Mouse (Mus musculus) heart, embryonic 13.5 days (tissue): ENCODE measurements around the gene Slc25a21. TPM values are rescaled to one million over a fixed set of nuclear protein-coding genes. Genes with fewer than 3 reads are reported as not detected.

ENCODE experiments used
- ATAC-seq: fragments of 200-750 bp; cut with Nextera tagmentation; 2 replicates; pipeline ENCODE4 v1.8.0; 2017; ENCODE audit warnings: moderate TSS enrichment; ENCODE audit not compliant: insufficient number of reproducible peaks, low FRiP score, low TSS enrichment; ENCODE audit errors: extremely low read depth
- H3K27ac ChIP-seq: fragments of 300-500 bp; sonication (generic); replicated peaks from 2 replicates; pipeline ENCODE4 v1.5.1; 2015; ENCODE audit warnings: moderate library complexity, mild to moderate bottlenecking, inconsistent platforms
- H3K27me3 ChIP-seq: fragments of 300-500 bp; sonication (generic); replicated peaks from 2 replicates; pipeline ENCODE4 v1.6.1; 2015; ENCODE audit warnings: mild to moderate bottlenecking, inconsistent platforms
- H3K36me3 ChIP-seq: fragments of 300-500 bp; sonication (generic); 2 replicates; pipeline ENCODE4 v1.6.1; 2015; ENCODE audit warnings: mild to moderate bottlenecking, inconsistent platforms
- H3K4me1 ChIP-seq: fragments of 300-500 bp; sonication (generic); 2 replicates; pipeline ENCODE4 v1.6.1; 2015; ENCODE audit warnings: inconsistent platforms
- H3K4me2 ChIP-seq: fragments of 300-500 bp; sonication (generic); 2 replicates; pipeline ENCODE4 v1.6.1; 2015; ENCODE audit warnings: inconsistent platforms, mild to moderate bottlenecking, moderate library complexity
- H3K4me3 ChIP-seq: fragments of 300-500 bp; sonication (generic); 2 replicates; pipeline ENCODE4 v1.5.1; 2015; ENCODE audit warnings: moderate library complexity, mild to moderate bottlenecking, inconsistent platforms
- H3K9ac ChIP-seq: fragments of 300-500 bp; sonication (generic); 2 replicates; pipeline ENCODE4 v1.6.1; 2015; ENCODE audit warnings: inconsistent platforms, mild to moderate bottlenecking, moderate library complexity
- H3K9me3 ChIP-seq: fragments of 300-500 bp; sonication (generic); 2 replicates; pipeline ENCODE4 v1.6.1; 2016; ENCODE audit warnings: inconsistent platforms
- WGBS: fragments of 180-500 bp; shearing (Covaris S2); methylation state at CpG from one replicate; pipeline ENCODE4 v1.1.7; 2015; ENCODE audit warnings: mixed read lengths; 5-methylcytosine and 5-hydroxymethylcytosine counted together
- polyA plus RNA-seq: library from polyadenylated mRNA; unstranded; fragments of >200 nt; fragmentation: Nextera tagmentation; extraction: Ambion mirVana; gene quantifications from 2 replicates; pipeline ENCODE4 v1.2.1, GENCODE M21; 2015

Slc25a21 gene
- polyA plus RNA-seq, 1 experiment from 2014 or later: 0.68 TPM

- Histone ChIP-seq H3K36me3 (no peaks in the 10 kb centered on the region), H3K9me3 (no peaks in the 10 kb centered on the region), H3K9ac (no peak overlapping the region), H3K27ac (no peak overlapping the region), H3K27me3 (peaks cover 99% of the 10 kb centered on the region), H3K4me1 (peaks cover 22% of the 10 kb centered on the region), H3K4me3 (no peak overlapping the region), H3K4me2 (no peak overlapping the region)
- no peak for ATAC-seq
- WGBS: 5% methylated on average over 15 of the region's 15 CpGs
These were observed 509.4 kb downstream of the Slc25a21 start for GRCm38 (mm10) chr12:56687640-56688481.

GRCm38 (mm10) chr12:56681096-56681811, 516.0 kb downstream of the Slc25a21 start:
- WGBS: 2% methylated on average over 38 of the region's 38 CpGs
- H3K4me1 ChIP-seq: peaks cover 8% of the 10 kb centered on the region
- peak overlapping the region; percentile 44 for H3K9ac ChIP-seq
- ATAC-seq: no peak
- H3K27me3 ChIP-seq: peaks cover 89% of the 10 kb centered on the region
- H3K4me3 ChIP-seq: peak overlapping the region; percentile 42
- no peaks in the 10 kb centered on the region for H3K36me3 ChIP-seq
- H3K9me3 ChIP-seq: no peaks in the 10 kb centered on the region
- peak overlapping the region; percentile 69 for H3K4me2 ChIP-seq
- no peak overlapping the region for H3K27ac ChIP-seq

GRCm38 (mm10) chr12:56677620-56678019, 519.7 kb downstream of the Slc25a21 start:
- H3K9me3 ChIP-seq: no peaks in the 10 kb centered on the region
- H3K36me3 ChIP-seq: no peaks in the 10 kb centered on the region
- ATAC-seq: no peak
- H3K27ac ChIP-seq: no peak overlapping the region
- H3K9ac ChIP-seq: no peak overlapping the region
- 58% methylated on average over 7 of the region's 7 CpGs for whole genome bisulfite sequencing
- peaks cover 53% of the 10 kb centered on the region for H3K27me3 ChIP-seq
- no peak overlapping the region for H3K4me2 ChIP-seq
- H3K4me1 ChIP-seq: peaks cover 8% of the 10 kb centered on the region
- H3K4me3 ChIP-seq: no peak overlapping the region

GRCm38 (mm10) chr12:56674726-56675125, 522.5 kb downstream of the Slc25a21 start:
- ATAC-seq: no peak
- WGBS: 30% methylated on average over 3 of the region's 3 CpGs
- no peaks in the 10 kb centered on the region for H3K9me3 ChIP-seq

GRCm38 (mm10) chr12:56670795-56671194, 526.5 kb downstream of the Slc25a21 start:
- no peak overlapping the region for H3K4me2 ChIP-seq
- 0 out of 2 replicates have a peak, but pooled peaks cover 11% of the 10 kb centered on the region for H3K27me3 ChIP-seq
- no peaks in the 10 kb centered on the region for H3K9me3 ChIP-seq
- no peak overlapping the region for H3K27ac ChIP-seq
- H3K9ac ChIP-seq: no peak overlapping the region
- no peak overlapping the region for H3K4me3 ChIP-seq
- H3K4me1 ChIP-seq: no peaks in the 10 kb centered on the region
- no peak for ATAC-seq
- no peaks in the 10 kb centered on the region for H3K36me3 ChIP-seq
- WGBS: 85% methylated on average over 9 of the region's 9 CpGs

More at GRCm38 (mm10) chr12:56674726-56675125, 522.5 kb downstream of the Slc25a21 start:
- Histone ChIP-seq H3K27ac (no peak overlapping the region), H3K9ac (no peak overlapping the region), H3K36me3 (no peaks in the 10 kb centered on the region), H3K4me2 (no peak overlapping the region), H3K27me3 (peaks cover 33% of the 10 kb centered on the region), H3K4me3 (no peak overlapping the region), H3K4me1 (no peaks in the 10 kb centered on the region)

GRCm38 (mm10) chr12:56669451-56670122, 527.7 kb downstream of the Slc25a21 start:
- Histone ChIP-seq H3K9me3 (no peaks in the 10 kb centered on the region), H3K4me3 (no peak overlapping the region), H3K27ac (no peak overlapping the region), H3K27me3 (0 out of 2 replicates have a peak, but pooled peaks cover 11% of the 10 kb centered on the region), H3K36me3 (no peaks in the 10 kb centered on the region), H3K9ac (no peak overlapping the region), H3K4me2 (no peak overlapping the region), H3K4me1 (no peaks in the 10 kb centered on the region)
- no peak for ATAC-seq
- WGBS: 77% methylated on average over 9 of the region's 9 CpGs

Other genes starting within 250 kb of the Slc25a21 start
- gene Prps1l3, start 32.9 kb upstream of the Slc25a21 start, polyA plus RNA-seq: 32.3 and 34.7 TPM in 2 replicates
- gene Mipol1, start 33.0 kb upstream of the Slc25a21 start, polyA plus RNA-seq: 7.1 and 7.5 TPM in 2 replicates